Mouse (Mus musculus): ENCODE measurements around the gene Ncln. TPM values are rescaled to one million over a fixed set of nuclear protein-coding genes. Genes with fewer than 3 reads are reported as not detected.

Ncln gene
- polyA plus RNA-seq, 1 experiment from 2014 or later = 36.8 TPM

DNA sequence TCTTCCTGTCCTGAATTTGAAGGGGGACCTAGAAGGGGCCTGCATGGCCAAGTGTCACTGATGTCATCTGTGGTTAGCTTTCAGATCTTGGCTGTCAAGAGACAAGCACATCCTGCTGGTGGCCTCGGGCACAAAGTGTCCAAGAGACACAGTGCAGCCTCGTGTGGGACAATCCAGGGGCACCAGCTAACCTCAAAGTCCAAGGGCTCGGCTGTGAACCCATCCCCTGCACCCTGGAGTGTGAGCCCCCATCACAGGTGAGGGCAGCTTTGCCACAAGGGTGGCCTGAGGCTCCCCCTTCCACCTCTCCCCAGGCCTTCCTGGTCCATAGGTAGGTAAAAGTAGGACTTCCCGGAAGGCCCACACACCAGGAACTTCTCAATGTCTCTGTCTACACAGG is 32.7 kb downstream of the Ncln start:
- Histone ChIP-seq H3K9me3 (replicated peaks; ENCODE audit: control insufficient read depth, low read length) (no peaks in the 10 kb centered on the region), H3K27ac (ENCODE audit: low read depth, low read length) (no peak overlapping the region), H3K4me2 (ENCODE audit: low read length) (no peak overlapping the region), H3K4me1 (ENCODE audit: control insufficient read depth, insufficient read depth, low read length) (peaks cover 4% of the 10 kb centered on the region; the same call in 1 of the 2 replicates), H3K4me3 (ENCODE audit: low read depth, low read length) (no peak overlapping the region), H3K9ac (ENCODE audit: low read length) (no peak overlapping the region), H3K27me3 (replicated peaks; ENCODE audit: control insufficient read depth, insufficient read depth, low read length) (peaks cover 36% of the 10 kb centered on the region), H3K36me3 (ENCODE audit: control insufficient read depth, insufficient read depth, low read length) (peaks cover 39% of the 10 kb centered on the region)
- DNase-seq (ENCODE audit: low spot score) = no peak
- no peak for ATAC-seq
- WGBS = 74% methylated on average over 4 of the region's 4 CpGs

DNA sequence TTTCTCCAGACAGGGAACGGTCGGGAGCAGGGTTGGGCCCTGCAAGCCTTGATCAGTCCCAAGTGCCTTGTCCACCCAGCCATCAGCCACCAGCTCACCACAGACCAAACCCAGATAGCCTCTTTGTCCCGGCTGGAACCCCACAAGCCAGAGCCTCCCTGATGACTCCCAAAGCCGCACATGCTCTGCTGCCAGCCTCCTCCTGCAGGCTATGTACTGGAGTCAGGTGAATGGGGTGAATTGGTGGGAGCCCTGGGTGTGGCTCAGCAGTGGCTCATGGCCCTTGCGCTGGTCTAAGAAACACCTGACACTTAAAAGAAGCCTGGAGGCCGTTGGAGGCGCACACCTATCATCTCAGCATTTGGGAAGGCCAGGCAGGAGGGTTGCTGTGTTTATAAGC is 33.3 kb downstream of the Ncln start:
- ATAC-seq (no peak), DNase-seq (ENCODE audit: low spot score) (no peak)
- WGBS = 79% methylated on average over 7 of the region's 7 CpGs
- Histone ChIP-seq H3K9ac (ENCODE audit: low read length) (no peak overlapping the region), H3K4me1 (ENCODE audit: control insufficient read depth, insufficient read depth, low read length) (peaks cover 4% of the 10 kb centered on the region; the same call in 1 of the 2 replicates), H3K27me3 (replicated peaks; ENCODE audit: control insufficient read depth, insufficient read depth, low read length) (peaks cover 39% of the 10 kb centered on the region), H3K36me3 (ENCODE audit: control insufficient read depth, insufficient read depth, low read length) (peaks cover 34% of the 10 kb centered on the region), H3K27ac (ENCODE audit: low read depth, low read length) (no peak overlapping the region), H3K9me3 (replicated peaks; ENCODE audit: control insufficient read depth, low read length) (no peaks in the 10 kb centered on the region), H3K4me2 (ENCODE audit: low read length) (no peak overlapping the region), H3K4me3 (ENCODE audit: low read depth, low read length) (no peak overlapping the region)

DNA sequence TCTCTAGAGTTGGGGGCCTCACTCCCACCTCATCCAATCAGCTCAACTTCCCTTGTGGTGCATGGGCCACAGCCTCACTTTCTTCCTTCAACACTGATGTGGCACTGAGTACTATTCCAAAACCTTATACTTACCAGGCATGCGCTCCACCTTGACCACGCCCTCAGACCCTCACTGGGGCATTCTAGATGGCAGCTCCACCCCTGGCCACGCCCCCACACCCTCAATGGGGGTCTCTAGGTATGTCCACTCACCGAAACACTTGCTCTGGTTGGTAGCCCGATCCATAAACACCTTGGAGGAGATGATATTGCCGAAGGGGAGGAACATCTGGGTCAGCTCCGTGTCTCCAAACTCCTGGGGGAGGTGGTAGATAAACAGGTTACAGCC is 33.8 kb downstream of the Ncln start:
- Histone ChIP-seq H3K9ac (ENCODE audit: low read length) (no peak overlapping the region), H3K9me3 (replicated peaks; ENCODE audit: control insufficient read depth, low read length) (no peaks in the 10 kb centered on the region), H3K4me1 (ENCODE audit: control insufficient read depth, insufficient read depth, low read length) (peaks cover 4% of the 10 kb centered on the region; the same call in 1 of the 2 replicates), H3K36me3 (ENCODE audit: control insufficient read depth, insufficient read depth, low read length) (peaks cover 30% of the 10 kb centered on the region), H3K4me2 (ENCODE audit: low read length) (no peak overlapping the region), H3K4me3 (ENCODE audit: low read depth, low read length) (no peak overlapping the region), H3K27ac (ENCODE audit: low read depth, low read length) (no peak overlapping the region), H3K27me3 (replicated peaks; ENCODE audit: control insufficient read depth, insufficient read depth, low read length) (peaks cover 39% of the 10 kb centered on the region)
- DNase-seq (ENCODE audit: low spot score) (no peak), ATAC-seq (no peak)
- WGBS = 37% methylated on average over 7 of the region's 7 CpGs

DNA sequence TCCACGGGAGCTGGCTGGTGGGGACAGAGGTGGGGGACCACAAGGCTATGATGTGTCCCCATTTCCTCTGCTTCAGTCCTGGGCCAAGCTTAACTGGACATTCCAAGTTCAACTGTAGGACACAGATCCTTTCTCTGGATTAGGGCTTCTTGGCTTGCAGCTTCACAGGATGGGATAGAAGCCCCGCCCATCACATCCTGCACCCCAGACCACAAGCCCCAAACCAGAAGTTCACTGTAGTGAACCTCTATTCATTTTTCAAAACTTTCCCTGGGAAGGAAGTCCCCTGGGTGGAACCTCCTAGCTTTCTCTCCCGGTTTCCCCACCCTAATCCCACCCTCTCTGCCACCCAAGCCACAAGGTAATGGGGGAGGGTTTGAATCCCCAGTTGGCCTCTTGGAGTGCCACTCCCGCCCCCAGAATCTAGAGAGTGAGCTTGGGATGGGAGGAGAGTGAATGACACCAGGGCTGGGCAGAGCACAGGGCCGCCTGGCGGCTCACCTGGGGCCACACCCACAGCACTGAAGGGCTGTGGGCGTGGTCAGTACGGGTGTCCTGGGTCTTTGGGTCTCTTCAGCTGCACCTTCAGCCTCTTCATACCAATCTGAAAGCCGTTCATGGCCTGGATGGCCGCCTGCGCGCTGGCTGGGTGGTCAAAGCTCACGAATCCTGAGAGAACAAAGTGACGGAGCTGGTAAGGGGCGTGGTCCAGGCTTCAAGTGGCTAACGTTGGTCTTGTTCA is 34.3 kb downstream of the Ncln start:
- Histone ChIP-seq H3K9me3 (replicated peaks; ENCODE audit: control insufficient read depth, low read length) (no peaks in the 10 kb centered on the region), H3K27me3 (replicated peaks; ENCODE audit: control insufficient read depth, insufficient read depth, low read length) (peaks cover 39% of the 10 kb centered on the region), H3K9ac (ENCODE audit: low read length) (no peak overlapping the region), H3K4me1 (ENCODE audit: control insufficient read depth, insufficient read depth, low read length) (peaks cover 4% of the 10 kb centered on the region; the same call in 1 of the 2 replicates), H3K4me3 (ENCODE audit: low read depth, low read length) (no peak overlapping the region), H3K27ac (ENCODE audit: low read depth, low read length) (no peak overlapping the region), H3K36me3 (ENCODE audit: control insufficient read depth, insufficient read depth, low read length) (peaks cover 24% of the 10 kb centered on the region), H3K4me2 (ENCODE audit: low read length) (no peak overlapping the region)
- 7% methylated on average over 16 of the region's 16 CpGs for WGBS
- no peak for ATAC-seq
- DNase-seq (ENCODE audit: low spot score) = no peak

DNA sequence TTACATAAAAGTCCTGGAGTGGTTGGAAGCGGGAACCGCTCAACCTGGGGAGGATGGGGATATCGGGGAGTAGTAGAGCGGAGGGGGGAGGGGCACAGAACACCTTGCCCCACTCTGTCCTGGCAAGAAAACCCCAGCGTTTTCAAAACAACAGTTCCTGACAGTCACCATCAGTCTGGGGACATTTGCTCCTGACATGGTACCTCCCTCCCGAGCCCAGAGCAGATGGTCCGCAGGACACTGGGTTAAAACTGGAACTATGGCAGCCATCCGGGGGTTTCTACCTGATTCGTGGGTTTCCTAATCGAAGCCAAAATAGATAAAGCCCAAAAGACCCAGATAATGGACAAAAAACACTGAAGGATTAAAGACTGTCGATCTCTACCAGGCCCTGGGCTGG is 35.2 kb downstream of the Ncln start:
- Histone ChIP-seq H3K4me1 (ENCODE audit: control insufficient read depth, insufficient read depth, low read length) (peaks cover 4% of the 10 kb centered on the region; the same call in 1 of the 2 replicates), H3K9me3 (replicated peaks; ENCODE audit: control insufficient read depth, low read length) (no peaks in the 10 kb centered on the region), H3K27me3 (replicated peaks; ENCODE audit: control insufficient read depth, insufficient read depth, low read length) (peaks cover 39% of the 10 kb centered on the region), H3K27ac (ENCODE audit: low read depth, low read length) (no peak overlapping the region), H3K9ac (ENCODE audit: low read length) (no peak overlapping the region), H3K4me2 (ENCODE audit: low read length) (no peak overlapping the region), H3K36me3 (ENCODE audit: control insufficient read depth, insufficient read depth, low read length) (peaks cover 15% of the 10 kb centered on the region), H3K4me3 (ENCODE audit: low read depth, low read length) (no peak overlapping the region)
- DNase-seq (ENCODE audit: low spot score) (no peak), ATAC-seq (no peak)
- WGBS = 41% methylated on average over 11 of the region's 11 CpGs

DNA sequence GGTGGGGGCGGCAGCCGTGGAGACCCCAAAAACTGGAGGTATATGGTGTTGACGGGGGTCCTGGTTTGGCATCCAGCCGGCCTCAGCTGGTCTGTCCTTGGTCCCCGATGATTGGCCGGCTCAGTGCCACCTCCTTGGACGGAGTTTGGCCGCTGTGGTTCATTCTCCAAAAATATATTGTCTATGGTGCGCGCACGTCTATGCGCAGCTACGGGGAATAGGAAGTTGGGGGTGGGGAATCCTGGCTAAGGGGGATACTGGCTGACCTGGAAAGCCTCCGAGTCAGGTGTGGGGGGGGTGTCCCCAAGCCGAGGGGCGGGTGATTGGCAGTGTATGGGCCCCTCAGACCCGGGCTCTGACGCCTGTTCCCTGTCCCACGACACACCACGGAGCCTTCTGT is 35.7 kb downstream of the Ncln start:
- peaks cover 40% of the 10 kb centered on the region for H3K27me3 ChIP-seq (replicated peaks; ENCODE audit: control insufficient read depth, insufficient read depth, low read length)
- 33% methylated on average over 20 of the region's 20 CpGs for WGBS

DNA sequence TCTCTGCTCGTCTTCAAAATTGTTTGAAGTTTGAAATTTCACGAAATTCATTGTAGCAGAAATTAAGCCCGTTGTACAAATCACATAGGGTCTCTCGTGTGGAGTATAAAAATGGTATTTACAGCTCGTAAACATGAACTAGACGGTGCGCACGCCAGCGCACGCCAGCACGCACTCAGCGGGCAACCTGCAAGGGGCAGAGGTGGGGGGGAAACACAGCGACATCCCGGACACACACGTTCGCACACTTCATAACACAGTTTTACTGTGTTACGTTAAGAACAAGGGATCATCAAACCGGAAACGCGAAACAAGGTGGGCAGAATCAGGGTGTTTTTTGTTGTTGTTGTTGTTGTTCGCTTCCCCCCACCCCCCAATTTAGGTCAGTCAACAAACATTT is 36.8 kb downstream of the Ncln start:
- Histone ChIP-seq H3K4me3 (ENCODE audit: low read depth, low read length) (no peak overlapping the region), H3K4me1 (ENCODE audit: control insufficient read depth, insufficient read depth, low read length) (peaks cover 2% of the 10 kb centered on the region; the same call in 1 of the 2 replicates), H3K9ac (ENCODE audit: low read length) (no peak overlapping the region), H3K4me2 (ENCODE audit: low read length) (no peak overlapping the region), H3K27ac (ENCODE audit: low read depth, low read length) (no peak overlapping the region), H3K9me3 (replicated peaks; ENCODE audit: control insufficient read depth, low read length) (no peaks in the 10 kb centered on the region), H3K36me3 (ENCODE audit: control insufficient read depth, insufficient read depth, low read length) (peaks cover 7% of the 10 kb centered on the region), H3K27me3 (replicated peaks; ENCODE audit: control insufficient read depth, insufficient read depth, low read length) (peaks cover 49% of the 10 kb centered on the region)
- 71% methylated on average over 21 of the region's 21 CpGs for WGBS
- DNase-seq (ENCODE audit: low spot score) (no peak), ATAC-seq (no peak)

More for the DNA sequence above, 35.7 kb downstream of the Ncln start:
- Histone ChIP-seq H3K9ac (ENCODE audit: low read length) (no peak overlapping the region), H3K4me1 (ENCODE audit: control insufficient read depth, insufficient read depth, low read length) (peaks cover 4% of the 10 kb centered on the region; the same call in 1 of the 2 replicates), H3K9me3 (replicated peaks; ENCODE audit: control insufficient read depth, low read length) (no peaks in the 10 kb centered on the region), H3K36me3 (ENCODE audit: control insufficient read depth, insufficient read depth, low read length) (peaks cover 11% of the 10 kb centered on the region), H3K4me3 (ENCODE audit: low read depth, low read length) (no peak overlapping the region), H3K27ac (ENCODE audit: low read depth, low read length) (no peak overlapping the region), H3K4me2 (ENCODE audit: low read length) (no peak overlapping the region)
- ATAC-seq (no peak), DNase-seq (ENCODE audit: low spot score) (no peak)

DNA sequence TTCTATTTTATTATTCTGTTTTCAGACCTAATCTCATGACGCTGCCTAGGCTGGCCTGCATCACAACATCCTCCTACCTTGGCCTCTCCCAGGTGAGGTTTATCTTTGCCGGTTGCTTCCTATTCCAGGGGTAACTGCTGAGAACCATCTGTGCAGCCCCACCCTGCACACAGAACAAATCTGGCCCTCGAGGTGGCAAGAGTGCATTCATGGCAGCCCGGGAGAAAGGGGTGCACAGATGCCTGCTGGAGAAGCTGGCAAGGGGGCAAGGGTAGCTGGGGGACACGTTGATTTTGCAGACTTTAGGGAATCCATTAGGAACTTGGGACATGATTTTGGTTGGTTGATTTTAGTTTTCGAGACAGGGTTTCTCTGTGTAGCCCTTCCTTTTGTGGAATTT is 37.9 kb downstream of the Ncln start:
- Histone ChIP-seq H3K9ac (ENCODE audit: low read length) (no peak overlapping the region), H3K27ac (ENCODE audit: low read depth, low read length) (no peak overlapping the region), H3K27me3 (replicated peaks; ENCODE audit: control insufficient read depth, insufficient read depth, low read length) (peaks cover 55% of the 10 kb centered on the region), H3K4me1 (ENCODE audit: control insufficient read depth, insufficient read depth, low read length) (no peaks in the 10 kb centered on the region), H3K4me3 (ENCODE audit: low read depth, low read length) (no peak overlapping the region), H3K36me3 (ENCODE audit: control insufficient read depth, insufficient read depth, low read length) (peaks cover 7% of the 10 kb centered on the region), H3K9me3 (replicated peaks; ENCODE audit: control insufficient read depth, low read length) (no peaks in the 10 kb centered on the region), H3K4me2 (ENCODE audit: low read length) (no peak overlapping the region)
- ATAC-seq = no peak
- WGBS = 82% methylated on average over 6 of the region's 6 CpGs
- DNase-seq (ENCODE audit: low spot score) = no peak

DNA sequence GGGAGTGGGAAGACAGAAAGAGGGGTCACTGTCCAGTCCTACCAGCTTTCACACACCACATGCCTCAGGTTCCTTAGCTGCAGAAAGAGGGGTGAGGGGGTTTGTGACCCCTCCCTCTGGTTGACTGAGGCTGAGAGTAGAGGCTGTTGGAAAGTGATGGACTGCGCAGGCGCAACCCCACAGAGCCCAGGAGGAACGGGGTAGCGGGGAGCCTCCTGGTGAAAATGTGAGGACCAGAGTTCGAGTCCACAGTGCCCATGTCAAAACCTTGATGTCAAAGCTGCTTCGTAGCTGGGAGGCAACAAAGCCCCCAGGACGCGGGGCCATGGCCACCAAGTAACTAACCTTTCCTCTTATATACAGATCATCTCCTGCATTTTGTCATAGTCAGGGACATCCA is 38.6 kb downstream of the Ncln start:
- Histone ChIP-seq H3K36me3 (ENCODE audit: control insufficient read depth, insufficient read depth, low read length) (peaks cover 7% of the 10 kb centered on the region), H3K9me3 (replicated peaks; ENCODE audit: control insufficient read depth, low read length) (no peaks in the 10 kb centered on the region), H3K4me2 (ENCODE audit: low read length) (no peak overlapping the region), H3K27ac (ENCODE audit: low read depth, low read length) (no peak overlapping the region), H3K4me3 (ENCODE audit: low read depth, low read length) (no peak overlapping the region), H3K9ac (ENCODE audit: low read length) (no peak overlapping the region), H3K27me3 (replicated peaks; ENCODE audit: control insufficient read depth, insufficient read depth, low read length) (peaks cover 55% of the 10 kb centered on the region), H3K4me1 (ENCODE audit: control insufficient read depth, insufficient read depth, low read length) (no peaks in the 10 kb centered on the region)
- WGBS = 88% methylated on average over 8 of the region's 8 CpGs
- no peak for DNase-seq (ENCODE audit: low spot score)
- ATAC-seq = no peak
